Mouse (Mus musculus): ENCODE results near the gene Arx. TPM values are rescaled to one million over a fixed set of nuclear protein-coding genes. Genes with fewer than 3 reads are reported as not detected.
A peak's percentile ranks its signal among the peaks of the same experiment; 100 is the strongest.

Gene Arx
- 0.87 and 1.3 TPM in 2 replicates for polyA plus RNA-seq (2014; fragmentation: Nextera tagmentation; extraction: Ambion mirVana)

GRCm38 (mm10) chrX:93286291-93286893 is at the start of gene Arx:
Gene Arx (plus strand): TSS chrX:93286445.
- Histone ChIP-seq H3K4me3 (ENCODE audit: low read depth, low read length) (peak within 1 kb of the TSS; percentile 16; the same call in 1 of the 2 replicates), H3K27me3 (replicated peaks; ENCODE audit: control insufficient read depth, insufficient read depth, low read length) (peaks cover 94% of the 10 kb centered on the region), H3K4me1 (ENCODE audit: control insufficient read depth, insufficient read depth, low read length) (no peaks in the 10 kb centered on the region), H3K4me2 (ENCODE audit: low read depth, low read length) (peak within 1 kb of the TSS; percentile 35), H3K9ac (ENCODE audit: low read depth, low read length) (no peak within 1 kb of the TSS), H3K27ac (replicated peaks; ENCODE audit: low read depth, low read length) (no peak within 1 kb of the TSS), H3K9me3 (ENCODE audit: control insufficient read depth, low read length) (no peaks in the 10 kb centered on the region), H3K36me3 (ENCODE audit: control insufficient read depth, insufficient read depth, low read length) (no peaks in the 10 kb centered on the region)
- 26% methylated on average over 31 of the region's 31 CpGs for WGBS
- DNase-seq (ENCODE audit: low spot score) = peak; percentile 89
- ATAC-seq (ENCODE audit: low read depth) = peak; percentile 94

- no peaks in the 10 kb centered on the region for H3K27me3 ChIP-seq (replicated peaks; ENCODE audit: control insufficient read depth, insufficient read depth, low read length)
- H3K9me3 ChIP-seq (ENCODE audit: control insufficient read depth, low read length) = no peaks in the 10 kb centered on the region
- H3K4me3 ChIP-seq (ENCODE audit: low read depth, low read length) = no peak overlapping the region
- H3K36me3 ChIP-seq (ENCODE audit: control insufficient read depth, insufficient read depth, low read length) = no peaks in the 10 kb centered on the region
- H3K9ac ChIP-seq (ENCODE audit: low read depth, low read length) = no peak overlapping the region
- H3K27ac ChIP-seq (replicated peaks; ENCODE audit: low read depth, low read length) = no peak overlapping the region
- WGBS = 77% methylated on average over 1 of the region's 1 CpGs
- ATAC-seq (ENCODE audit: low read depth) (no peak), DNase-seq (ENCODE audit: low spot score) (no peak)
- H3K4me2 ChIP-seq (ENCODE audit: low read depth, low read length) = no peak overlapping the region
- H3K4me1 ChIP-seq (ENCODE audit: control insufficient read depth, insufficient read depth, low read length) = no peaks in the 10 kb centered on the region
These were observed 34.9 kb upstream of the Arx start for GRCm38 (mm10) chrX:93251329-93251728.

GRCm38 (mm10) chrX:93275689-93276088 is 10.6 kb upstream of the Arx start:
- H3K4me2 ChIP-seq (ENCODE audit: low read depth, low read length) = no peak overlapping the region
- ATAC-seq (ENCODE audit: low read depth) = no peak
- H3K4me1 ChIP-seq (ENCODE audit: control insufficient read depth, insufficient read depth, low read length) = no peaks in the 10 kb centered on the region

GRCm38 (mm10) chrX:93279940-93280339 is 6.3 kb upstream of the Arx start:
- no peak overlapping the region for H3K4me2 ChIP-seq (ENCODE audit: low read depth, low read length)
- WGBS = 36% methylated on average over 7 of the region's 11 CpGs
- H3K36me3 ChIP-seq (ENCODE audit: control insufficient read depth, insufficient read depth, low read length) = no peaks in the 10 kb centered on the region
- H3K9ac ChIP-seq (ENCODE audit: low read depth, low read length) = no peak overlapping the region
- H3K27ac ChIP-seq (replicated peaks; ENCODE audit: low read depth, low read length) = no peak overlapping the region
- no peaks in the 10 kb centered on the region for H3K9me3 ChIP-seq (ENCODE audit: control insufficient read depth, low read length)
- no peak for DNase-seq (ENCODE audit: low spot score)
- no peak for ATAC-seq (ENCODE audit: low read depth)
- H3K4me3 ChIP-seq (ENCODE audit: low read depth, low read length) = no peak overlapping the region
- H3K4me1 ChIP-seq (ENCODE audit: control insufficient read depth, insufficient read depth, low read length) = no peaks in the 10 kb centered on the region
- H3K27me3 ChIP-seq (replicated peaks; ENCODE audit: control insufficient read depth, insufficient read depth, low read length) = peaks cover 80% of the 10 kb centered on the region

More at GRCm38 (mm10) chrX:93275689-93276088, 10.6 kb upstream of the Arx start:
- no peak overlapping the region for H3K27ac ChIP-seq (replicated peaks; ENCODE audit: low read depth, low read length)
- H3K27me3 ChIP-seq (replicated peaks; ENCODE audit: control insufficient read depth, insufficient read depth, low read length) = peaks cover 45% of the 10 kb centered on the region
- no peak overlapping the region for H3K9ac ChIP-seq (ENCODE audit: low read depth, low read length)
- H3K4me3 ChIP-seq (ENCODE audit: low read depth, low read length) = no peak overlapping the region
- H3K36me3 ChIP-seq (ENCODE audit: control insufficient read depth, insufficient read depth, low read length) = no peaks in the 10 kb centered on the region
- 48% methylated on average over 3 of the region's 3 CpGs for WGBS
- no peak for DNase-seq (ENCODE audit: low spot score)
- H3K9me3 ChIP-seq (ENCODE audit: control insufficient read depth, low read length) = no peaks in the 10 kb centered on the region

GRCm38 (mm10) chrX:93281028-93281723 is 5.1 kb upstream of the Arx start:
- DNase-seq (ENCODE audit: low spot score) = peak; percentile 39
- 23% methylated on average over 23 of the region's 23 CpGs for WGBS
- no peaks in the 10 kb centered on the region for H3K36me3 ChIP-seq (ENCODE audit: control insufficient read depth, insufficient read depth, low read length)
- peak overlapping the region; percentile 33 for H3K4me2 ChIP-seq (ENCODE audit: low read depth, low read length)
- H3K4me3 ChIP-seq (ENCODE audit: low read depth, low read length) = no peak overlapping the region
- H3K4me1 ChIP-seq (ENCODE audit: control insufficient read depth, insufficient read depth, low read length) = no peaks in the 10 kb centered on the region
- no peaks in the 10 kb centered on the region for H3K9me3 ChIP-seq (ENCODE audit: control insufficient read depth, low read length)
- H3K27ac ChIP-seq (replicated peaks; ENCODE audit: low read depth, low read length) = no peak overlapping the region
- H3K27me3 ChIP-seq (replicated peaks; ENCODE audit: control insufficient read depth, insufficient read depth, low read length) = peaks cover 87% of the 10 kb centered on the region
- peak; percentile 72 for ATAC-seq (ENCODE audit: low read depth)
- no peak overlapping the region for H3K9ac ChIP-seq (ENCODE audit: low read depth, low read length)

GRCm38 (mm10) chrX:93281756-93282155 is 4.5 kb upstream of the Arx start:
- no peak for DNase-seq (ENCODE audit: low spot score)
- Histone ChIP-seq H3K36me3 (ENCODE audit: control insufficient read depth, insufficient read depth, low read length) (no peaks in the 10 kb centered on the region), H3K4me1 (ENCODE audit: control insufficient read depth, insufficient read depth, low read length) (no peaks in the 10 kb centered on the region), H3K9ac (ENCODE audit: low read depth, low read length) (no peak overlapping the region), H3K27me3 (replicated peaks; ENCODE audit: control insufficient read depth, insufficient read depth, low read length) (peaks cover 87% of the 10 kb centered on the region), H3K4me3 (ENCODE audit: low read depth, low read length) (no peak overlapping the region), H3K9me3 (ENCODE audit: control insufficient read depth, low read length) (no peaks in the 10 kb centered on the region), H3K4me2 (ENCODE audit: low read depth, low read length) (peak overlapping the region; percentile 33), H3K27ac (replicated peaks; ENCODE audit: low read depth, low read length) (no peak overlapping the region)
- peak; percentile 27; the same call in 1 of the 2 replicates for ATAC-seq (ENCODE audit: low read depth)
- WGBS = 11% methylated on average over 5 of the region's 5 CpGs

GRCm38 (mm10) chrX:93285091-93285490 is 1.2 kb upstream of the Arx start:
- no peak overlapping the region for H3K27ac ChIP-seq (replicated peaks; ENCODE audit: low read depth, low read length)
- no peak overlapping the region for H3K4me2 ChIP-seq (ENCODE audit: low read depth, low read length)
- no peak overlapping the region for H3K9ac ChIP-seq (ENCODE audit: low read depth, low read length)
- WGBS = 23% methylated on average over 10 of the region's 10 CpGs
- peaks cover 95% of the 10 kb centered on the region for H3K27me3 ChIP-seq (replicated peaks; ENCODE audit: control insufficient read depth, insufficient read depth, low read length)
- no peaks in the 10 kb centered on the region for H3K9me3 ChIP-seq (ENCODE audit: control insufficient read depth, low read length)
- no peaks in the 10 kb centered on the region for H3K4me1 ChIP-seq (ENCODE audit: control insufficient read depth, insufficient read depth, low read length)
- DNase-seq (ENCODE audit: low spot score) (no peak), ATAC-seq (ENCODE audit: low read depth) (no peak)
- H3K4me3 ChIP-seq (ENCODE audit: low read depth, low read length) = no peak overlapping the region
- no peaks in the 10 kb centered on the region for H3K36me3 ChIP-seq (ENCODE audit: control insufficient read depth, insufficient read depth, low read length)

- no peaks in the 10 kb centered on the region for H3K4me1 ChIP-seq (ENCODE audit: control insufficient read depth, insufficient read depth, low read length)
- peak overlapping the region; percentile 54 for H3K4me2 ChIP-seq (ENCODE audit: low read depth, low read length)
- H3K27ac ChIP-seq (replicated peaks; ENCODE audit: low read depth, low read length) = no peak overlapping the region
- H3K36me3 ChIP-seq (ENCODE audit: control insufficient read depth, insufficient read depth, low read length) = no peaks in the 10 kb centered on the region
- WGBS = 9% methylated on average over 11 of the region's 37 CpGs
- no peaks in the 10 kb centered on the region for H3K9me3 ChIP-seq (ENCODE audit: control insufficient read depth, low read length)
- no peak for ATAC-seq (ENCODE audit: low read depth)
- H3K9ac ChIP-seq (ENCODE audit: low read depth, low read length) = no peak overlapping the region
- H3K4me3 ChIP-seq (ENCODE audit: low read depth, low read length) = peak overlapping the region; percentile 37
- H3K27me3 ChIP-seq (replicated peaks; ENCODE audit: control insufficient read depth, insufficient read depth, low read length) = peaks cover 94% of the 10 kb centered on the region
- DNase-seq (ENCODE audit: low spot score) = no peak
These were observed 2.1 kb downstream of the Arx start for GRCm38 (mm10) chrX:93288339-93288738.
